Mouse (Mus musculus): Measurements from ENCODE around the gene Ppp2r5d. TPM values are rescaled to one million over a fixed set of nuclear protein-coding genes. Genes with fewer than 3 reads are reported as not detected.

Ppp2r5d gene
- polyA plus RNA-seq, 1 experiment from 2014 or later, result 103 TPM

- ATAC-seq (ENCODE audit: low FRiP score, low read depth), result no peak
- H3K4me1 ChIP-seq, result no peaks in the 10 kb centered on the region
- peaks cover 42% of the 10 kb centered on the region for H3K36me3 ChIP-seq
- no peaks in the 10 kb centered on the region for H3K9me3 ChIP-seq
- 84% methylated on average over 7 of the region's 7 CpGs for WGBS
- no peak overlapping the region for H3K4me2 ChIP-seq (replicated peaks)
- no peak overlapping the region for H3K9ac ChIP-seq
- H3K27ac ChIP-seq, result no peak overlapping the region
- H3K4me3 ChIP-seq, result no peak overlapping the region
- H3K27me3 ChIP-seq, result peaks cover 1% of the 10 kb centered on the region; the same call in 1 of the 2 replicates
Measured at GRCm38 (mm10) chr17:46735287-46735686, 30.4 kb upstream of the Ppp2r5d start.

DNA sequence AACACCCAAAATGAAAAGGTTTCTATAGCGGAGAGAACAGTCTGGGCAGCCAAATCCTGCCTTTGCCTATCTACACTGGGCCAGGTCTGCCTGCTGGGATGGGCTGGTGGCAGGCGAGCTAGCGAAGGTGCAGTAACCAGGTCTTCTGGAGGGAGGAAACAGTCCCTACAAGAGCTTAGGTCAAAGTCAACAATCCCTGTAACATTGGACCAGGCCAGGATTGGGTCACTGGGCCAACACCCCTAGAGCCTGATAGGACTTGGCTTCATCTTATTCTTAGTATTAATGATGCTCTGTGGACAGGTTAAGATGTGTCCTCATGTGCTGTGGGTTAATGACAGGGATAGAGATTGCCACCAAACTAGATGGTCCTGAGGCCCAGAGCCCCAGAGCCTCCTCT, 29.1 kb upstream of the Ppp2r5d start:
- H3K4me1 ChIP-seq, result 0 out of 2 replicates have a peak, but pooled peaks cover under 1% of the 10 kb centered on the region
- 89% methylated on average over 3 of the region's 3 CpGs for WGBS
- H3K27ac ChIP-seq, result no peak overlapping the region
- no peak overlapping the region for H3K9ac ChIP-seq
- no peaks in the 10 kb centered on the region for H3K9me3 ChIP-seq
- peaks cover 14% of the 10 kb centered on the region for H3K27me3 ChIP-seq
- ATAC-seq (ENCODE audit: low FRiP score, low read depth), result no peak
- peaks cover 41% of the 10 kb centered on the region for H3K36me3 ChIP-seq
- H3K4me3 ChIP-seq, result no peak overlapping the region
- no peak overlapping the region for H3K4me2 ChIP-seq (replicated peaks)

DNA sequence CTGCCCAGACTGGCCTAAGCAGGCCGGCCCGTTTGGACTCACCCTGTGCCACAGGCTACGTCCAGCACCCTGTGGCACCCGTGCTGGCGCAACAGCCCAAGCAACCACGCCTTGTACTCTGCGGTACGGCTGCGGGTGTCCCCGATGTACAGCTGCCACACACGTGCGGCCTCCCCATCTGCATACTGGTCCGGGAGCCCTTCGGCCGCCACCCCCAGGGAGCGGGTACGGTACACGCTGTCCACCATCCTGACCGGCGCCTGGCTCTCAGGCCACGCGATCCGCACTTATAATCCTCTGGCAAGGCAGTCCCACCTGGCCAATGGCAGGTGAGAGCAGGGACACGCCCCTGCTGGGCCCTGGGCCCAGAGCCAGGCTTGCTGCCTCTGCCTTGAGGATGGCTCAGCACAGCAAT, 24.0 kb upstream of the Ppp2r5d start, which contains the start of gene Gnmt:
TSS of gene Gnmt (minus strand) at position 265 of the 415 bp plus-strand sequence.
- 11% methylated on average over 24 of the region's 24 CpGs for WGBS
- H3K4me3 ChIP-seq, result no peak within 1 kb of the TSS; the same call in none of the 2 replicates
- peaks cover 28% of the 10 kb centered on the region for H3K36me3 ChIP-seq
- ATAC-seq (ENCODE audit: low FRiP score, low read depth), result no peak
- peak within 1 kb of the TSS; percentile 48 for H3K4me2 ChIP-seq (replicated peaks)
- H3K4me1 ChIP-seq, result peaks cover 6% of the 10 kb centered on the region; the same call in 1 of the 2 replicates
- H3K9me3 ChIP-seq, result no peaks in the 10 kb centered on the region
- 0 out of 2 replicates have a peak within 1 kb of the TSS, but pooled peaks have one; percentile 14 for H3K9ac ChIP-seq
- H3K27me3 ChIP-seq, result peaks cover 27% of the 10 kb centered on the region
- H3K27ac ChIP-seq, result no peak within 1 kb of the TSS

GRCm38 (mm10) chr17:46728496-46728895, 23.6 kb upstream of the Ppp2r5d start:
- Histone ChIP-seq H3K27ac (no peak overlapping the region), H3K9me3 (no peaks in the 10 kb centered on the region), H3K4me3 (no peak overlapping the region; the same call in none of the 2 replicates), H3K4me2 (replicated peaks) (peak overlapping the region; percentile 48), H3K9ac (0 out of 2 replicates have a peak overlapping the region, but pooled peaks have one; percentile 14), H3K27me3 (peaks cover 27% of the 10 kb centered on the region), H3K36me3 (peaks cover 32% of the 10 kb centered on the region), H3K4me1 (peaks cover 6% of the 10 kb centered on the region; the same call in 1 of the 2 replicates)
- WGBS, result 53% methylated on average over 11 of the region's 11 CpGs
- no peak for ATAC-seq (ENCODE audit: low FRiP score, low read depth)

DNA sequence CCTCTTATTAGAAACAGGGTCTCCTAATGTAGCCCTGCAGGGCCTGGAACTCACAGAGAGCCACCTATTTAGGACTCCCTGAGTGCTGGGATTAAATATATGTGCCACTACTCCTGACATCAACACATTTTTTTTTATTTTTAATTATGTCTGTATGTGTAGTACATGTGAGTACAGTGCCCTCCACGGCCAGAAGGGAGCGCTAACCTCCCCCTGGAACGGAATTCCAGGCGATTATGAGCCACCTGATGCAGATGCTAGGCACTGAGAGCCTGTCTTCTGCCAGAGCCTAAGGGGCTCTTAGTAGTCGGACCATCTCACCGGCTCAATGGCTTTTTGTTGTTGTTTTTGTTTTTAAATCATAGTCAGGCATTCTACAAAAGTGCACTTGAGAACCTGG, 23.1 kb upstream of the Ppp2r5d start:
- Histone ChIP-seq H3K27me3 (peaks cover 27% of the 10 kb centered on the region), H3K4me2 (replicated peaks) (no peak overlapping the region), H3K9me3 (no peaks in the 10 kb centered on the region), H3K4me1 (peaks cover 6% of the 10 kb centered on the region; the same call in 1 of the 2 replicates), H3K9ac (no peak overlapping the region), H3K27ac (no peak overlapping the region), H3K36me3 (peaks cover 37% of the 10 kb centered on the region), H3K4me3 (no peak overlapping the region)
- no peak for ATAC-seq (ENCODE audit: low FRiP score, low read depth)
- WGBS, result 39% methylated on average over 6 of the region's 6 CpGs

DNA sequence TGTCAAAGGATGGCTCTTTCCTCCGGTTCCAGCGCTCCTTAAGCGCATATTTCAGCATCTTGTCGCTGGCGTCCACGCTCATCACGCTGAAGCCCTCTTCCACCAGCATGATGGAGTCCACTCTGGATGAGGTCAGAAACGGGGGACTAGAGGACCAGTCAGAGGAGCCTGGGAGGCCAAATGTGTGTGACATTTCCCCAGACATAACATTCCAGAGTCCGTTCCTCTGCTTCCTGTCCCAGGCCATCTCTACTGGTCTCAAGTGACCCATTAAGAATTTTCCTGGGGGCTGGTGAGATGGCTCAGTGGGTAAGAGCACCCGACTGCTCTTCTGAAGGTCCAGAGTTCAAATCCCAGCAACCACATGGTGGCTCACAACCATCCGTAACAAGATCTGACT, 22.4 kb upstream of the Ppp2r5d start:
- no peak overlapping the region for H3K4me2 ChIP-seq (replicated peaks)
- peaks cover 6% of the 10 kb centered on the region; the same call in 1 of the 2 replicates for H3K4me1 ChIP-seq
- H3K27ac ChIP-seq, result no peak overlapping the region
- no peak overlapping the region for H3K4me3 ChIP-seq
- 90% methylated on average over 11 of the region's 11 CpGs for WGBS
- H3K9me3 ChIP-seq, result no peaks in the 10 kb centered on the region
- peaks cover 42% of the 10 kb centered on the region for H3K36me3 ChIP-seq
- no peak overlapping the region for H3K9ac ChIP-seq
- ATAC-seq (ENCODE audit: low FRiP score, low read depth), result no peak
- H3K27me3 ChIP-seq, result peaks cover 27% of the 10 kb centered on the region

GRCm38 (mm10) chr17:46725731-46726645, 21.1 kb upstream of the Ppp2r5d start:
- Histone ChIP-seq H3K27me3 (peaks cover 27% of the 10 kb centered on the region), H3K9me3 (no peaks in the 10 kb centered on the region), H3K27ac (no peak overlapping the region), H3K36me3 (peaks cover 54% of the 10 kb centered on the region), H3K4me2 (replicated peaks) (no peak overlapping the region), H3K9ac (no peak overlapping the region), H3K4me1 (peaks cover 6% of the 10 kb centered on the region; the same call in 1 of the 2 replicates), H3K4me3 (no peak overlapping the region)
- 87% methylated on average over 26 of the region's 26 CpGs for WGBS
- no peak for ATAC-seq (ENCODE audit: low FRiP score, low read depth)

GRCm38 (mm10) chr17:46725273-46725672, 20.4 kb upstream of the Ppp2r5d start:
- H3K4me3 ChIP-seq, result no peak overlapping the region
- 43% methylated on average over 9 of the region's 9 CpGs for WGBS
- H3K9me3 ChIP-seq, result no peaks in the 10 kb centered on the region
- no peak overlapping the region for H3K9ac ChIP-seq
- H3K36me3 ChIP-seq, result peaks cover 62% of the 10 kb centered on the region
- ATAC-seq (ENCODE audit: low FRiP score, low read depth), result no peak
- peaks cover 6% of the 10 kb centered on the region; the same call in 1 of the 2 replicates for H3K4me1 ChIP-seq
- no peak overlapping the region for H3K4me2 ChIP-seq (replicated peaks)
- H3K27me3 ChIP-seq, result peaks cover 26% of the 10 kb centered on the region
- H3K27ac ChIP-seq, result no peak overlapping the region

DNA sequence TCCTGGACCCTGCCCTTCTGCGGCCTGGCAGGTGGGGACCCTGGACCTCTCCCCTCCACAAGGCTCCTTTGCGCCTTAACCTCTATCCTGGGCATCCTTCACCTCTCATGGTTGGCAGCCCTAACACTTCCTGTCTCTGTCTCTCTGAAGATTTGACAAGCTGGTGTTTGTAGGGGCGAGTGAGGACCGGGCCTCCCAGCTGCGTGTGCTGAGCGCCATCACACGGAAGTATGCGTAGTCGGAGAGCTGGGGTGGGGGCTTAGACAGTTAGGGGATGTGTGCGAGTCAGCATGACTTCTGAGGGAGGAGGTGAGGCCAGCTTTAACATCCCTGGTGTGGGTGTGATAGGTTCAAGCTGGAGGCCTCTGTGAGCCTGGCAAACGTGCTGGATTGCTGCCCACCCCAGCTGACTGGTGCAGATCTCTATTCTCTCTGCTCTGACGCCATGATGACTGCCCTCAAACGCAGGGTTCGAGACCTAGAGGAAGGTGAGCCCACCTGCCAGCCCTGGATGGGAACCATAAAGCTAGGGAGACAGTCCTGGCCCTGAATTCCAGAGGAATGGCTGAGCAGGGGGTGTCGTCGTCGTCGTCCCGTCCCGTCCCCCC, 19.7 kb upstream of the Ppp2r5d start:
- 80% methylated on average over 20 of the region's 20 CpGs for WGBS
- peaks cover 19% of the 10 kb centered on the region for H3K27me3 ChIP-seq
- H3K4me3 ChIP-seq, result no peak overlapping the region
- peaks cover 6% of the 10 kb centered on the region; the same call in 1 of the 2 replicates for H3K4me1 ChIP-seq
- no peak overlapping the region for H3K9ac ChIP-seq
- no peak overlapping the region for H3K4me2 ChIP-seq (replicated peaks)
- peaks cover 65% of the 10 kb centered on the region for H3K36me3 ChIP-seq
- no peak overlapping the region for H3K27ac ChIP-seq
- ATAC-seq (ENCODE audit: low FRiP score, low read depth), result no peak
- H3K9me3 ChIP-seq, result no peaks in the 10 kb centered on the region

- no peak for ATAC-seq (ENCODE audit: low FRiP score, low read depth)
- H3K4me3 ChIP-seq, result no peak overlapping the region
- no peaks in the 10 kb centered on the region for H3K27me3 ChIP-seq
- H3K9me3 ChIP-seq, result no peaks in the 10 kb centered on the region
- H3K4me2 ChIP-seq (replicated peaks), result no peak overlapping the region
- H3K9ac ChIP-seq, result no peak overlapping the region
- 88% methylated on average over 7 of the region's 7 CpGs for WGBS
- peaks cover 80% of the 10 kb centered on the region for H3K36me3 ChIP-seq
- H3K4me1 ChIP-seq, result no peaks in the 10 kb centered on the region
- no peak overlapping the region for H3K27ac ChIP-seq
Measured at GRCm38 (mm10) chr17:46721077-46721476, 16.2 kb upstream of the Ppp2r5d start.

DNA sequence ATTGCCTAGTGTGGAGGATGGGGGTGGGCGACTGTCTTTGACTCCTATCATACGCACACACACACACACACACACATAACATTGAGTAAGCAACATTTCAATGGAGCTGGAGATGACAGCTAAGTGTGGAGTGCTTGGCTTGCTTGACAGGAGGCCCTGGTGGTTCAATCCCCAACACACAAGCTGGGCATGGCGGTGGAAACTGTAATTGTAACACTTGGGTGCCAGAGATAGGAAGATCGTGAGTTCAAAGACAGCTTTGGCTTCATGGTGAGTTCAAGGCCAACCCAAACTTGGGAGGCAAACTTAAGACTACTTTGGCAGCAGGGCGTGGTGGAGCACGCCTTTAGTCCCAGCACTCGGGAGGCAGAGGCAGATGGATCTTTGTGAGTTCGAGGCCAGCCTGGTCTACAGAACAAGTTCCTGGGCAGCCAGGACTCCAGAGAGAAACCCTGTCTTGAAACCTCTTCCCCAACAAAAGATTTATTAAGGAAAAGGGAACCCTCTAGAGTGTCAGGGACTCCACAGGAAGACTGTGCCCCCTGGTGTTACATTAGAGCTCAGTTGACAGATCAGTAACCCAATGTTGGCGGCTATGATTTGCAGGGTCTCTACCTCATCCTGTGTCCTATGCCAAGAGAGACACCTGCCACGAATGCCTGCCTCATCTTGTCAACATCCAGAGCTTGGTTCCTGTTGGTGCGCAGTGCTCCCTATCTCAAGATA, 10.0 kb upstream of the Ppp2r5d start:
- WGBS, result 94% methylated on average over 11 of the region's 11 CpGs
- H3K4me1 ChIP-seq, result peaks cover 21% of the 10 kb centered on the region
- H3K27me3 ChIP-seq, result no peaks in the 10 kb centered on the region
- no peak overlapping the region for H3K4me3 ChIP-seq
- peaks cover 51% of the 10 kb centered on the region for H3K36me3 ChIP-seq
- no peak overlapping the region for H3K9ac ChIP-seq
- no peak overlapping the region for H3K27ac ChIP-seq
- no peaks in the 10 kb centered on the region for H3K9me3 ChIP-seq
- ATAC-seq (ENCODE audit: low FRiP score, low read depth), result no peak
- no peak overlapping the region for H3K4me2 ChIP-seq (replicated peaks)
